Mouse (Mus musculus) bone marrow, adult 2 months (tissue): ENCODE data around the gene Flt1.

Experiments used
- CTCF ChIP-seq: fragments of 200-500 bp; IDR thresholded peaks from 2 replicates; pipeline ENCODE4 v1.5.1; 2011; ENCODE audit warnings: low read length, control low read depth; ENCODE audit not compliant: control insufficient read depth, insufficient read depth
- POLR2A ChIP-seq: fragments of 200-500 bp; IDR thresholded peaks from 2 replicates; pipeline ENCODE4 v1.6.1; 2011; ENCODE audit warnings: low read depth, mild to moderate bottlenecking, control low read depth, low read length, borderline replicate concordance; ENCODE audit not compliant: control insufficient read depth

DNA sequence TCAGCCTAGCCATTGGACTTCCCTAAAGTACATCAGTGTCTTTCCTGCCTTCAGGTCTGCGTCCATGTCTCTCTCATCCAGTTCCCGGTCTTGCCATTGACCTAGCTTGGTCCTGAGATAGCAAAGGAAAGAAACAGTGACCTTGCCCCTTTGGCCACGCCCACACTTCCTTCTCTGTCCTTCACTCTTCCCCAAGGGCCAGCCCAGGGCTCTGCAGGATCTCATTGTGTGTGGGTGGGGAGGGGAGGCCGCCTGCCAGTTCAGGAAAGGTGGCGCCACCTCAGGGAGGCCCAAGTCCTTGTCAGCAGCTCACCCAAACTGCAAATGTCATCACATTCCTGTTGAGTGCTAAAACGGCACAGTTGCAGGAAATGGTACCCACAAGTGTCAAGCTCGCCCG lies 151.3 kb downstream of the Flt1 start:
- no peak for TF ChIP-seq CTCF
- no peak for TF ChIP-seq POLR2A
